Mouse (Mus musculus): ENCODE data around the gene Kbtbd2.

- TF ChIP-seq CTCF (IDR thresholded peaks at IDR 0.05; ENCODE audit: borderline replicate concordance, control insufficient read depth, extremely low read depth, insufficient read depth, low read length, poor library complexity) (no peak), POLR2A (IDR thresholded peaks at IDR 0.05; ENCODE audit: control insufficient read depth, extremely low read depth, insufficient read depth, low read length, poor library complexity) (no peak)
These were observed 21.8 kb downstream of the Kbtbd2 start for GRCm38 (mm10) chr6:56775816-56776215.
